Mouse (Mus musculus): ENCODE results near the gene Lpin2. TPM values are rescaled to one million over a fixed set of nuclear protein-coding genes. Genes with fewer than 3 reads are reported as not detected.

Lpin2 gene
- polyA plus RNA-seq, 1 experiment from 2014 or later, result 36.1 TPM

GRCm38 (mm10) chr17:71248963-71249362 lies 66.6 kb downstream of the Lpin2 start:
- Histone ChIP-seq H3K36me3 (peaks cover 68% of the 10 kb centered on the region), H3K4me1 (replicated peaks) (peaks cover 12% of the 10 kb centered on the region; the same call in 1 of the 2 replicates)
- ATAC-seq (ENCODE audit: low read depth), result no peak

GRCm38 (mm10) chr17:71250046-71250445 lies 67.7 kb downstream of the Lpin2 start:
- no peak overlapping the region for H3K27ac ChIP-seq (replicated peaks)
- H3K27me3 ChIP-seq, result no peaks in the 10 kb centered on the region
- peaks cover 12% of the 10 kb centered on the region; the same call in 1 of the 2 replicates for H3K4me1 ChIP-seq (replicated peaks)
- H3K4me3 ChIP-seq, result no peak overlapping the region
- no peak overlapping the region for H3K4me2 ChIP-seq
- peaks cover 57% of the 10 kb centered on the region for H3K36me3 ChIP-seq
- no peak overlapping the region for H3K9ac ChIP-seq
- ATAC-seq (ENCODE audit: low read depth), result no peak
- H3K9me3 ChIP-seq, result no peaks in the 10 kb centered on the region
- 88% methylated on average over 2 of the region's 2 CpGs for whole genome bisulfite sequencing

More at GRCm38 (mm10) chr17:71248963-71249362, 66.6 kb downstream of the Lpin2 start:
- Histone ChIP-seq H3K9me3 (no peaks in the 10 kb centered on the region), H3K27ac (replicated peaks) (no peak overlapping the region), H3K4me3 (no peak overlapping the region), H3K27me3 (no peaks in the 10 kb centered on the region), H3K9ac (no peak overlapping the region), H3K4me2 (no peak overlapping the region)
- WGBS, result 83% methylated on average over 6 of the region's 6 CpGs

GRCm38 (mm10) chr17:71250819-71251600 lies 68.7 kb downstream of the Lpin2 start:
- WGBS, result 88% methylated on average over 16 of the region's 16 CpGs
- no peak overlapping the region for H3K4me2 ChIP-seq
- peaks cover 47% of the 10 kb centered on the region for H3K36me3 ChIP-seq
- H3K4me1 ChIP-seq (replicated peaks), result peaks cover 12% of the 10 kb centered on the region; the same call in 1 of the 2 replicates
- H3K9ac ChIP-seq, result no peak overlapping the region
- no peaks in the 10 kb centered on the region for H3K9me3 ChIP-seq
- ATAC-seq (ENCODE audit: low read depth), result no peak
- H3K27ac ChIP-seq (replicated peaks), result no peak overlapping the region
- no peak overlapping the region for H3K4me3 ChIP-seq
- no peaks in the 10 kb centered on the region for H3K27me3 ChIP-seq

GRCm38 (mm10) chr17:71251601-71252001 lies 69.2 kb downstream of the Lpin2 start:
- Histone ChIP-seq H3K4me2 (no peak overlapping the region), H3K36me3 (peaks cover 42% of the 10 kb centered on the region), H3K27ac (replicated peaks) (no peak overlapping the region), H3K4me3 (no peak overlapping the region), H3K27me3 (no peaks in the 10 kb centered on the region), H3K4me1 (replicated peaks) (peaks cover 12% of the 10 kb centered on the region; the same call in 1 of the 2 replicates), H3K9me3 (no peaks in the 10 kb centered on the region), H3K9ac (no peak overlapping the region)
- ATAC-seq (ENCODE audit: low read depth), result no peak
- 72% methylated on average over 6 of the region's 6 CpGs for WGBS

- 0 out of 2 replicates have a peak overlapping the region, but pooled peaks have one; percentile 18 for H3K27ac ChIP-seq (replicated peaks)
- H3K27me3 ChIP-seq, result no peaks in the 10 kb centered on the region
- 90% methylated on average over 9 of the region's 9 CpGs for WGBS
- ATAC-seq (ENCODE audit: low read depth), result no peak
- H3K4me1 ChIP-seq (replicated peaks), result peaks cover 12% of the 10 kb centered on the region; the same call in 1 of the 2 replicates
- H3K4me3 ChIP-seq, result no peak overlapping the region
- H3K4me2 ChIP-seq, result no peak overlapping the region
- no peak overlapping the region for H3K9ac ChIP-seq
- H3K9me3 ChIP-seq, result no peaks in the 10 kb centered on the region
- H3K36me3 ChIP-seq, result peaks cover 37% of the 10 kb centered on the region
These were observed 69.7 kb downstream of the Lpin2 start for GRCm38 (mm10) chr17:71252101-71252500.

GRCm38 (mm10) chr17:71253391-71253790 lies 71.0 kb downstream of the Lpin2 start:
- H3K4me2 ChIP-seq, result no peak overlapping the region
- ATAC-seq (ENCODE audit: low read depth), result no peak
- H3K36me3 ChIP-seq, result peaks cover 24% of the 10 kb centered on the region
- no peaks in the 10 kb centered on the region for H3K9me3 ChIP-seq
- 92% methylated on average over 2 of the region's 2 CpGs for WGBS
- H3K27me3 ChIP-seq, result no peaks in the 10 kb centered on the region
- peaks cover 12% of the 10 kb centered on the region; the same call in 1 of the 2 replicates for H3K4me1 ChIP-seq (replicated peaks)
- no peak overlapping the region for H3K27ac ChIP-seq (replicated peaks)
- H3K4me3 ChIP-seq, result no peak overlapping the region
- no peak overlapping the region for H3K9ac ChIP-seq

- peaks cover 18% of the 10 kb centered on the region for H3K36me3 ChIP-seq
- no peak overlapping the region for H3K4me2 ChIP-seq
- H3K4me3 ChIP-seq, result no peak overlapping the region
- no peaks in the 10 kb centered on the region for H3K9me3 ChIP-seq
- 93% methylated on average over 5 of the region's 5 CpGs for WGBS
- no peak overlapping the region for H3K9ac ChIP-seq
- no peak for ATAC-seq (ENCODE audit: low read depth)
- H3K27me3 ChIP-seq, result no peaks in the 10 kb centered on the region
- H3K27ac ChIP-seq (replicated peaks), result no peak overlapping the region
- H3K4me1 ChIP-seq (replicated peaks), result peaks cover 12% of the 10 kb centered on the region; the same call in 1 of the 2 replicates
These were observed 71.7 kb downstream of the Lpin2 start for GRCm38 (mm10) chr17:71254106-71254505.

- H3K4me1 ChIP-seq (replicated peaks), result peaks cover 12% of the 10 kb centered on the region; the same call in 1 of the 2 replicates
- no peak overlapping the region for H3K27ac ChIP-seq (replicated peaks)
- no peak overlapping the region for H3K4me2 ChIP-seq
- H3K9me3 ChIP-seq, result no peaks in the 10 kb centered on the region
- peaks cover 12% of the 10 kb centered on the region for H3K36me3 ChIP-seq
- no peak for ATAC-seq (ENCODE audit: low read depth)
- 69% methylated on average over 6 of the region's 6 CpGs for WGBS
- H3K27me3 ChIP-seq, result no peaks in the 10 kb centered on the region
- no peak overlapping the region for H3K4me3 ChIP-seq
- H3K9ac ChIP-seq, result no peak overlapping the region
These were observed 72.4 kb downstream of the Lpin2 start for GRCm38 (mm10) chr17:71254736-71255135.

- Histone ChIP-seq H3K4me1 (replicated peaks) (peaks cover 12% of the 10 kb centered on the region; the same call in 1 of the 2 replicates), H3K4me3 (no peak overlapping the region), H3K4me2 (no peak overlapping the region), H3K36me3 (0 out of 2 replicates have a peak, but pooled peaks cover 4% of the 10 kb centered on the region), H3K27ac (replicated peaks) (no peak overlapping the region), H3K9ac (no peak overlapping the region), H3K9me3 (no peaks in the 10 kb centered on the region), H3K27me3 (no peaks in the 10 kb centered on the region)
- ATAC-seq (ENCODE audit: low read depth), result no peak
- WGBS, result 75% methylated on average over 14 of the region's 14 CpGs
These were observed 73.8 kb downstream of the Lpin2 start for GRCm38 (mm10) chr17:71256068-71256615.

- Histone ChIP-seq H3K36me3 (0 out of 2 replicates have a peak, but pooled peaks cover 4% of the 10 kb centered on the region), H3K4me2 (no peak overlapping the region), H3K4me1 (replicated peaks) (peaks cover 4% of the 10 kb centered on the region; the same call in 1 of the 2 replicates), H3K4me3 (no peak overlapping the region), H3K9me3 (no peaks in the 10 kb centered on the region), H3K27me3 (no peaks in the 10 kb centered on the region), H3K9ac (no peak overlapping the region), H3K27ac (replicated peaks) (no peak overlapping the region)
- WGBS, result 89% methylated on average over 13 of the region's 13 CpGs
- ATAC-seq (ENCODE audit: low read depth), result no peak
These were observed 74.6 kb downstream of the Lpin2 start for GRCm38 (mm10) chr17:71256806-71257536.

GRCm38 (mm10) chr17:71259727-71260126 lies 77.4 kb downstream of the Lpin2 start:
- 76% methylated on average over 11 of the region's 11 CpGs for WGBS
- Histone ChIP-seq H3K9ac (no peak overlapping the region), H3K36me3 (no peaks in the 10 kb centered on the region), H3K4me3 (no peak overlapping the region), H3K27ac (replicated peaks) (no peak overlapping the region), H3K4me2 (no peak overlapping the region), H3K9me3 (no peaks in the 10 kb centered on the region), H3K27me3 (no peaks in the 10 kb centered on the region), H3K4me1 (replicated peaks) (no peaks in the 10 kb centered on the region)
- ATAC-seq (ENCODE audit: low read depth), result no peak

GRCm38 (mm10) chr17:71260658-71261057 lies 78.3 kb downstream of the Lpin2 start:
- 44% methylated on average over 3 of the region's 3 CpGs for WGBS
- ATAC-seq (ENCODE audit: low read depth), result no peak
- H3K9ac ChIP-seq, result no peak overlapping the region
- no peak overlapping the region for H3K4me3 ChIP-seq
- H3K36me3 ChIP-seq, result no peaks in the 10 kb centered on the region
- H3K4me2 ChIP-seq, result no peak overlapping the region
- no peaks in the 10 kb centered on the region for H3K4me1 ChIP-seq (replicated peaks)
- H3K27ac ChIP-seq (replicated peaks), result no peak overlapping the region
- no peaks in the 10 kb centered on the region for H3K9me3 ChIP-seq
- H3K27me3 ChIP-seq, result no peaks in the 10 kb centered on the region

Data from neural tube, embryonic 13.5 days (tissue).